Mouse (Mus musculus): ENCODE results near the gene Col6a1.

Gene Col6a1

DNA sequence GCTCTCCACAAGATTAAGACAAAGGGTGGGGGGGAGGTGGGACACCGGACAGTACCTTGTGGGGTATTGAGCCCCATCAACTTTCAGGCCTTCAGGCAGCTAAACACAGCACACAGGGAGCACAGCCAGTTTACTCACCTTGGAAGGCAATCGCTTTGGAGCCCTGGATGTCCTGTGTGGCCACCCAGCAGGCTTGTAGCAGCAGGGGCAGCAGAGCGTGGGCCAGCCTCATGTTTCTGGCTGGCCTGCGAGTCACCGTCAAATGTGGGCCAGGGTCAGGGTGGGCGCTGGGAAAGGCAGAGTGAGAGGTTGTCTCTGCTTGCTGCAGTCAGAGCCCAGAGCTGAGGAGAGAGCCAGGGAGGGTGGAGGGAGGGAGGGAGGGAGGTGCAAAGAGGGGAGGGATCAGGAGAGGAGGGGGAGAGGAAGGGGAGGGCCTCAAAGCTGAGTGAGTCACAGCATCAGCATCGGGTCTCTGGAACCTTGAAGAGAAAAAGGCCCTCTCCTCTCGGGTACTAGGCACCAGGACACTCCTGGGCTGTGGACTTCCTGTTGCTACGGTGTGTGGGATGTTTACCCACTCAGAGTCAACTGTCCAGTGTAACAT lies at the start of gene Col6a1:
TSS of gene Col6a1 (minus strand) at position 487 of the 604 bp plus-strand sequence.
- no peak for DNase-seq

DNA sequence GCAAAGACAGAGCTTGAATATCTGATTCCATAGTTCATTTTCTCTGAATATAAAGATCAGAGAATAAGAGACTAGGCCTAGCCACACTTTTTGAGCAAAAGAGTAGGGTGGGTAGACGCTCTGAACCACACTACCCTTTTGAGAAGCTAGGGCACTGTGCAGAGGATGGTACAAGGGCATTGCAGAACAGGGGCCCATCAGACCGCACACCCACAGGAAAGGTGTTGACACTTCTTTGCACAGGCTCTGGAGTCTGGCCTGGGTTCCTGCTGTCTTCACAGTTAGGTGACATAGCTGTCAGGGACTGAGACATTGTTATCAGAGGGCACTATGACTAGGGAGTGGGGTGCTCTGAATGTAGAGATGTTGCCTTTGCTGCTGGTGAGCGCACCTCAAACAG lies 45.7 kb upstream of the Col6a1 start:
- DNase-seq: no peak

DNA sequence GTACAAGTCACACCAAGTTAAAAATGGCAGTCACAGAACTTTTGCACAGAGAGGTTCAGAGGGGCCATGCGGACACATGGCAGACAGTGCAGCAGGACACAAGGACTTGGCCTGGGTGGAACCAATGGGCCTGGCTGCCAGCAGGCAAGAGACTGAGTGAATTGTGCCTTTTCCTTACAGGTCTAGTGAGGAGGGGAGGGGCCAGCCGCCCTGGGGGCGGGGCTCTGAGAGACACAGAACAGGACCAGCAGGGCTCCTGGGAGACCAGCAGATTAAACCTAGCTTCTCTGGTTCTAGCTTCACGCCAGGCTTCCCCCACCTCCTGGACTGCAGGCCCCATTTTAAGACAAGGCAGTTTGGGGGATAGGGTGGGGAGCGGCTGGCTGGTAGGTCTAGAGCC lies 45.1 kb upstream of the Col6a1 start:
- peak; percentile 8 to 18 for DNase-seq

DNA sequence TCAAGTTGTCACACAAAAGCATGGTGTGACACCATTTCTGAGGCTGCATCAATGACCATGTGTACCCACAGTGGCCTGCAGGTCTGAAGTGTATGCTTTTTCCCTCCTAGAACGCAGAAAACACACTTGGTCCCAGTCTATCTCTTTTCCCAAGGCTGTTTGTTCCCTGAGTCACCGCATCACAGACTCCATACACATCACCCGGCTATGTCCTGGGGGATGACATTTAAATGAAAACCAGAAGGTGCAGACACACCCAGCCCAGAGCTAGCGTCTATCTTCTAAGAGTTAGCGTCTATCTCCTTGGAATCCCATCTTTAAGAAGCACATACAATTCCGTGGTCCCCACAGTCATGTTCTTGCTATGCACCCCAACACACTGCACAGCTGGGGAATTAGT lies 43.6 kb upstream of the Col6a1 start:
- no peak for DNase-seq

- no peak for DNase-seq
Observed at GRCm38 (mm10) chr10:76766196-76766595, 40.2 kb upstream of the Col6a1 start.

DNA sequence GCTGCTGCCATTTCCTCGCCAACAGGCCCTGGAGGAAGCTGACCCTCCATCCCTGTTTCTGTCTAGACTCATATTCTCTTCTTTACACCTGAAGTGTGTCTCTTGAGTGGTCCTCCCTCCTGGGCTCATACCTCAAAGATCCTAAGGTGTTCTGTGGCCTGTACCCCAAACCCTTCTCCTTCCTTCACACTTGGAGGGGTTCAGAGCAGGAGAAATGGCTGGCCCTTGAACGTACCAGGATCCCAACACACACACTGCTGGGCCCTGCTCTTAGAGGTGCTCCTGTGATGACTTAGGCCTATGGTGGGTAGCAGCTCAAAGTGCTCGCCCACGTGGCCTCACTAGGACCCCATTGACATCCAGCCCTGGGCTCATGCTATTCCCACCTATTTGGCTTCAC lies 39.0 kb upstream of the Col6a1 start:
- DNase-seq: no peak

GRCm38 (mm10) chr10:76763016-76763415 lies 37.0 kb upstream of the Col6a1 start:
- DNase-seq: no peak

GRCm38 (mm10) chr10:76762411-76762810 lies 36.4 kb upstream of the Col6a1 start:
- DNase-seq: no peak

DNA sequence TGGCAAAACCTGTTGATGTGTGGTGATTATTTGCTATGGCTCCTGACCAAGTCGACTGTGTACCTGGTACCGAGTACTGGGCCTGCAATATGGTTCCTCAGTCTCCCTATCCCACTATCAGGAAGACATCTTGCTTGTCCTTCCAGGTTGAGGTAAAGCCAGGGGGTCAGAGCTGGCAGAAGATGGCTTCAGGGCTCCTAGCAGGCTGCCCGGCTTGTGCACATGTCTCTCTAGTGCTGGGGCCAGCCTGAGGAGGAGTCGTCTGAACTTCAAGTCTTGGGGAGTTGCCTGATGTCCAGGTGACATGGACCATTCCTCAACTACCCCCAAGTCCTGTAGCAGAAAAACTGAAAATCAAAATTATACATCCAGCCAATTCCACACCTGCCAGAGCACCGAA lies 33.9 kb upstream of the Col6a1 start:
- no peak for DNase-seq

GRCm38 (mm10) chr10:76753640-76754039 lies 27.7 kb upstream of the Col6a1 start:
- no peak for DNase-seq

DNA sequence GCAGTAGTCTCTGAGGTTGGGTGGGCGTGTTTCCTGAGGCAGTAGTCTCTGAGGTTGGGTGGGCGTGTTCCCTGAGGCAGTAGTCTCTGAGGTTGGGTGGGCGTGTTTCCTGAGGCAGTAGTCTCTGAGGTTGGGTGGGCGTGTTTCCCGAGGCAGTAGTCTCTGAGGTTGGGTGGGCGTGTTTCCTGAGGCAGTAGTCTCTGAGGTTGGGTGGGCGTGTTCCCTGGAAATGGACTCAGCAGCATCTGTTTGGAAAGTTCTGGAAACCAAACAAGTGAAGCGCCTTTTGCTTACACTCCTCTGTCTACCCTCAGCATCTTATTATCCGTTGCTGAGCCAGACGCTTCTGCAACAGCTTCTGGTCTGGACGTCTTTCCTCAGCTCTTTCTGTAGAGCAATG lies 18.3 kb upstream of the Col6a1 start:
- peak; percentile 18 to 39 for DNase-seq

DNA sequence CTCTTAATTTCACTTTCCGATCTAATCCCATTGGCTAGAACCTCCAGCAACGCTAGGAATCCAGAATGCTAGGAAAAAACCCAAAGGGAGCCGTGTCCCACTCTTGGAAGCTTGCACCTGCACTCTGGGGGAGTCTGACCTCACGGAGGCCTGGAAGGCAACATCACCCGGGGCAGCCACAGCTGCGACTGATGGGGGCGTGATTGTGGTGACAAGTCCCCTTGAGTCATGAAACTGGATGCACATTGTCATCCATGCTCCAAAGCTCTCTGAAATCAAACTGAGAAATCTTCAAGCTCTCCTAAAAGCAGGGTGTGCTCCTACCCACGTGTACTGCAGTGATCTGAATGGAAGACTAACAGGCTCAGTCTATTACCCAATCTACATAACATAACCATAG lies 10.8 kb upstream of the Col6a1 start:
- no peak for DNase-seq

DNA sequence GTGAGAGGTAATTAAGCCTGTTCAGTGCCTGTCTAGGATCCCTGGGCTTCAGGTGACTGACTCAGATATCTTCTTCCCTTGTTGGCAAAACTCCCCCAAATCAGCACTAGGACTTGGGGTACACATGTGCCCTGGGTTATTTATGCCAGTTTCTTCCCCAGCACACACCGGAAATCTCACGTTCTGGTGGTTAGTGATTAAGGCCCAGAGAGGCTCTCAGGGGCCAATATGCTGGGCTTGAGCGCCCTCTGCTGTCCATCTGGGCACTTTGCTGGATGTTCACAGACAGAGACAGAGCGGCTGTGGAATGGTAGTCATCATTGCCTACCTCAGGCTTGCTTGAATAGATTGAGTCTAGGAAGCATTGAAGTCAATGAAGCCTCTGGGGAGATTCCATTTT lies 9.0 kb upstream of the Col6a1 start:
- DNase-seq: peak; percentile 61 to 64

- DNase-seq: no peak
Observed at GRCm38 (mm10) chr10:76733677-76734068, 7.7 kb upstream of the Col6a1 start.

DNA sequence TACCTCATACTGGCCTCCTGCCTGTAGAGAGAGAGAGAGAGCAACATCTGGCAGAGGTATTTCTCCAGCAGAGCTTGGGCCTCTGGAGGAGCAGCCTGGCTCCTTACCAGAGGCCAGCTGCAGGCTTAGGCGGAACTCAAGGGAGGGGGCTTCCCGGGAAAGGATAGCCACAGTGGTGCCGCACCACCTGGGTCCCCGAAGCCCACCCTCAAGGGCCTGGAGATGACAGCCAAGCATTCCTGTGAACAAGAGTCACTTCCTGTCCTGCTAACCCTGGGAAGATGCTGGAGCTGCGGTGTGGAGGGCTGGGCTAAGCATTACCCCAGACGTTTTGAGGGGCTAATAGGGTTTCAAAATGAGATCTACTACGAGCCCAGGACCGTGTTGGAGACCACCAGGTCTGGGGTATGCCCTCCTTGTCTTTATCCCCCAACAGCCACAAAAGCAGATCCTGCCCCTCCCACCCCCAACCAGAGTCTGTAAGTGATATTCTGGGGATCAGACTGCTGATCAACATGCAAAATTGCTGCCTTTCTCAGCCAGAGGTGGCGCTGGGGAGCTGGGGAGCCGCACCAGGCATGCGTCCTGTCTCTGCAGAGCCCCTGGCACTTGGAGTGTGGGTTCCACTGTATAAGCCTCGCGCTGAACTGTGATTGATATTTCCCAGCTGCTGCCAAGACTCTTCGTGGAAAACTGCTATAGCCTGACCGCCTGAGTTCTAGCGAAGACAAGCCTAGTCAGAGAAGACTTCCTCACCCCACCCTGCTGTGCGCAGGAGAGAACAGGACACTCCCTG lies 7.1 kb upstream of the Col6a1 start:
- DNase-seq: peak; percentile 42 to 44

DNA sequence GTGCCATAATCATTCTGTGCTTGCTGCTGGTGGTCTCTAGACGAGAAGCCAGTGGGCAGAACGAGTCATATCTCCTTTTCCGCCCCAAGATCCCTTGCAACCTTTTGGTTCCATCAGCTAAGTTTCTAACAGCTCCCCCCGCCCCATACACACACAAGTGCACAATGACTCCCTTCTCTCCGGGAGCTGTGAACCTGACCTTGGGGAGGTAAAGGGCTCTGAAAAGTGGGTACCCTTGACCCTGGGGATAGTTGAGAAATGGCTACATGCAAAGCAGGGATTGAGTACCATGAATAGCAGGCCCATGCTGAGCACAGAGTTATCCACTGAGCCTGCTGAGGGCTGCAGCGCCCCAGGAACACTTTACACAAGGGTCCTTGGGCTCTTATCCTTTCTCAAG lies 6.4 kb upstream of the Col6a1 start:
- no peak for DNase-seq

DNA sequence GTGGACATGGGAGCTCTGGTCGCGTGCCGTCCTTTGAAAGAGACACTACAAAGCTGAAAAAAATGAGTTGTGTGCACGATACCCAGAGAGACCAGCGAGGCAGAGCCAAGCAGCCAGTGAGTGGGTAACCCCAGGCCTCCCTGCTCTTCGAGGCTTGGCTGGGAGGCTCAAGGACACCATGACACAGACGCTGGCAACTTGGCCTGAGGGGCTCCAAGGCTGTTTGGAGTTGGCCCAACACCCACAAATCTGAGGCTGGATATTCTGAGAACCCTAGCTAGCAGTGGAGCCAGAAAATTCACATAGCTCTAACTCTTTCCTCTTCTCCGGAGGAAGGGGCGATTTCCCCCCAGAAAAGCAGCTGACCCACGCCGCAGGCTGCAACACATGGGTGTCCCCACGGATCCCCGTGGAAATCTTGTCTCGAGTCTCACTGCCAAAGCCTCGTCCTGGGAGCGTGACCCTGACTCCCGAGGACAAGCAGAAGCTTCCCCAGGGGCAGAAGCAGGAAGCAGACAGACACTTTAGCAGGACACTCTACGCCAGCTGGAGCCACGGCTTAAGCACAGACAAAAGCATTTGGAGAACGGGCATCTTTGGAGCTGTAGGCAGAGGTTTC lies 5.8 kb upstream of the Col6a1 start:
- DNase-seq: no peak

DNA sequence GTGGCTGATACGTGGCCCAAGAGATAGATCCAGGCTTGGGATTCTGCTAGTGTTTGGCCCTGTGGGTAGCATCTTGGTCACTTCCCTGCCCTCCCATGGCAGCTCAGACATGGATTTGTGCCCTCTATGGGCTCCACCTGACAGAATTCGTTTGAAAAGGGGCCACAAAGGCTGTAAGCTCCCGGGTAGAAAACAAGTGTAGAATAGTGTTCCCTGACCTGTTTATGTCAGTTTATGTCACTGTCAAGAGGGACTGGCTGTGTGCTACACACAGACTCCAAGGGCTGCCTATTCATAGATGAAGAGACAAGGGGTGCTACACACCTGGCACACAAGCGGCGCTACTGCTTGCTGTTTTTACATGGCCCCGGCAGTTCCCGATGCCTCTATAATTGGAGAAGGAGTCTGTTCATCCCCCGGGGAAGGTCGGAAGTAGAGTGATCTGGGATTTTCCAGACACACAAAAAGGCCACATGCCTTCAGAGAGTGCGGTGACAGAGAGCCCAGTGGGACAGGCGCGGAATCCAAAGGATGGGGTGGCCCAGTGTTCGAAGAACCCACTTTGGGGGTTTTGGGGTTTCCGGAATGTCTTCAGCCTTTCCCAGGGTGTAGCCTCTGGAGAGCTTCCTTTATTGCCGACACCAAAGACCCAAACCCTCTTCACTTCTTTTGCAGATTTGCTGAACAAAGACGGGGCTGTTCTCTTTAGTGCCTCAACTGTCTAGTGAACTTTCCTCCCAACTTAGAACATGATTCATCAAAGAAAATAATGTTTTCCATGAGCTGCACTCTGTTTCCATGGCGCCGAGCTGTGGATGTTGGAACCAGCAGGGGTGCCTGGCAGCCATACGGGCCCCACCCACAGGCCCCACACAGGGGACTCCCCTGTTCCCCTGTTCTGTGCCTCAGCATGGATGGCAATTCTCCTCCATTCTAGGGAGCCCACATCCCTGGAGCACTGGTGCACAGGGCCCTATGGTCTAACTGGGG lies 4.0 kb upstream of the Col6a1 start:
- DNase-seq: no peak

- peak; percentile 29 to 31 for DNase-seq
Observed at GRCm38 (mm10) chr10:76728369-76728768, 2.4 kb upstream of the Col6a1 start.

DNA sequence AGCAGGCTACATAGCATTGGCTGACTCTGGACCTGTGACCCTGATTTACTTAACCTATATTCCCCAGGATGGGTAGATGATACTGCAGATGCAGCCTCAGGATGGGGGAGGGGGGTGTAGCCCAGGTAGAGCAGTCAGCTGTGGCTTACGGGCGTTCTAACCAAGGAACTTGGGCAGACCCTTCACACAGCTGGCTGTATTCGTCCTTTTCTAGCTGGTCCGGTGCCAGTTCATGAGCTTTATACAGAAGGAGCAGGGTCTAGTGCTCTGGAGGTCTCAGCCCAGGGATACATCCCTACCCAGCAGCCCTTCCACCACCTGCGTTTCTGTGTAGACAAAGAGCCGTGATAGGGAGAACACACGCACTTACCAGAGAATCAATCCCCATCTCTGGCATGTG lies 1.3 kb upstream of the Col6a1 start:
- DNase-seq: no peak

DNA sequence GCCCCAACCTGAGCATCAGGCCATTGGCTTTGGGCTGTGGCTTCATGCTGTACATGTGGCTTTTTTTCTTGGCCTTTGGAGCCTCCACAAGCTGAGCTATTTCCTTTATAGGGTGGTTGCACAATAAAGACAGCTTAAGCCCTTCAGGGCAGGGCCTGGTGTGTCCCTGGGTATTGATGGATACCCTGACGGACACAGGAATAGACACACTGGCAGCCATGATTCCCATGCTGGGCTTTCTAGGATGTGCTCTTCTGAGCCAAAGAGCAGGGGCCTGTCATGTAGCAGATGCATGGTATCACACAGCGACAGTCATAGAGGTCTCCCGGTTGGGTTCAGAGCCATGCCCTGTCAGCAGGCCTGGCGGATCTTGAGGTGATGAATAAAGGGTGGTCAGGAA lies 898 bp upstream of the Col6a1 start:
- DNase-seq: no peak

DNA sequence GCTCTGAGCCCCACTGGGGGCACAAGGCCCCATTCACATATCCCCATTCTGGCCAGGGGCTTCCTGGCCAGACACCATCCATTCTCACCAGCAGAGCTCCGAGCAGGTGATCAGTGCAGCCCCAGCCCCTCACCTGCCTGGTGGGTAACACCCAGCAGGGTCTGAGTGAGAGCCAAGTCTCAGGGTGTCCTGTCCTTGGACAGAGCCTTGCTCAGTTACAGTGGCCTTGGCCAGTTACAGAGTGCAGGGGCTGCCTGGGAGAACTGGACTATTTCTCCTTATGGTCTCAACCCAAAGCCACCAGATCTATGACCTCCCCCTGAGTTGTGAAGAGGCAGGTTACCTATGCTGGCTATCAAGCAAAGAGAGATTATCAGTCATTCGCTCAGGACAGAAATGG lies 871 bp downstream of the Col6a1 start:
- no peak for DNase-seq

DNA sequence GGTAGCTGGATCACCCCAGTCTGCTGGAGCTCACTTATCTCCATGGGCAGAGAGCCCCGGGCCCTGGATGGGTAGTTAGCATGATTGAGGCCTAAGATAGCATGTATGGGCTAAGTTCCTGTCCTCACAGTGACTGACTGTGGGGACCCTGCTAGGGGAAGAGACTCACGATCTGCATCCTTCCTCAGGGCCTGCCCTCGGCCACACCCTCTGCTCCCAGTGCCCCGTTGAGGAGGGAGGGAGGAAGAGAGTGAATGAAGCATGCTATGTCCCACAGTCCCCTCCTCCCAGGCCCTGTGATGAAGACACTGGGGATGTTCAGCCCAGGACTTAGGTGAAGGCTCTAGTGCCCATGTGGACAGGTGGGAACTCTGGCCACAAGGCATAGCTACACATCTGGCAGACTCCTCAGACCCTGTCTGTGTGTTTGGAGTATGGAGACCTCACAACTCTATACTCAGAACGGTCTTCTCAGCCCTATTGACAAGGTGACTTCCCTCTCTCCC lies 1.7 kb downstream of the Col6a1 start:
- DNase-seq: no peak

All from thymus, postnatal 36 days (tissue).